9 mouse cellular contexts compared by ENCODE assay signal in the genomic region with DNA sequence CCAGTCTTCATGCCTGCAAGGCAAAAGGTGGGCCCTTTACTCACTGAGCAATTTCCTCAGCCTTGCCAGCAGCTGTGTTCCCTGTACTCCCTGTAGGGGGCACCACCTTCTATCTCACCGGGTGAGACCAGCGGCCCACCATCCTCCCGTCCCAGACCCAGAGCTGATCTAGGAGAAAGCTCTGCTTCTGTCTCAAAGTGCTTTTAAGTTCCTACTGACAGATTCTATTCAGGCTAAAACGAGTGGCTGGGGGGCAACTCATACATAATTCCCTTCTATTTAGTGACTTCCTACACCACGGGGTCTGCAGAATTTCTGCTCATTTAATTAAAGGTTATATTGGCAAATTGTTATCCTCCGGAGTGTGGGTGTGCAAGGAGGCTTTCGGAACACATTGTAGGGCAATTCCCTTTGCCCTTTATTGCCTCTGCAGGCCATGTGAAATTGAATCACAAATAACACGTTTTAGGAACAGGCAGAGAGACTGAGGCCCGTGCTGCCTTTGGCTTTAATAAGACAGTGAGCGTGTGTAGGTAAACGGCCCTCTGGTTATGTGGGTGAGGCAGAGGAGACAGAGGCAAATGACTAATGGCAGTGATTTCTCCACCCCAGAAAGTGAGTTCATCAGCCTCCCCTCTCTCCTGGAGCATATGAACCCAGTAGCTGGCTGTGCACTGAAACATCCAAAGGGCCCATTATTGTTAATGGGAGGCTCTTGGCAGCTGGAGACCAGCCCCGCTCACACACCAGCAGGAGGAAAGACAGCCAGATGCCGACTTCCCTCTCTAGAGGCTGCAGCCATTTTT. TPM values are rescaled to one million over a fixed set of nuclear protein-coding genes. Genes with fewer than 3 reads are reported as not detected.
A peak's percentile ranks its signal among the peaks of the same experiment; 100 is the strongest.
DNase-seq lines count a peak whose midpoint lies in the region; ATAC-seq and TF ChIP-seq lines count a peak whose summit lies in the region.
"Had no signal": no experiment of that assay in that cellular context is flagged by ENCODE, and none has a peak within 500 bp of the region (broad histone marks: within the 10 kb centered on the region; RNA-seq: fewer than 3 reads in every experiment).

No protein-coding gene starts in this region.

- peak; percentile 65 for ATAC-seq in forebrain, embryonic 15.5 days (replicated peaks)
- peak; percentile 71 for ATAC-seq in midbrain, embryonic 13.5 days
- no peak for ATAC-seq in activated CD4-positive, CD25-positive, alpha-beta regulatory T cell, adult 4 months

- no peak overlapping the region for H3K4me2 ChIP-seq in forebrain, embryonic 15.5 days (replicated peaks)
- no peak overlapping the region for H3K4me2 ChIP-seq in midbrain, embryonic 13.5 days (replicated peaks)
- H3K4me2 ChIP-seq: lung, embryonic 15.5 days had no signal

- TF ChIP-seq CTCF in E14TG2a.4 (conservative IDR thresholded peaks at IDR 0.05; ENCODE audit: low read length), result peak; percentile 66

- WGBS in forebrain, embryonic 15.5 days, result 41% methylated on average over 13 of the region's 13 CpGs
- 44% methylated on average over 13 of the region's 13 CpGs for WGBS in midbrain, embryonic 13.5 days

- no peaks in the 10 kb centered on the region for H3K36me3 ChIP-seq in E14TG2a.4 (ENCODE audit: insufficient read depth, low read length)
- H3K36me3 ChIP-seq in forebrain, embryonic 15.5 days, result no peaks in the 10 kb centered on the region
- no peaks in the 10 kb centered on the region for H3K36me3 ChIP-seq in midbrain, embryonic 13.5 days
- H3K36me3 ChIP-seq: lung, embryonic 15.5 days had no signal

- H3K4me1 ChIP-seq in E14TG2a.4 (replicated peaks; ENCODE audit: low read depth, low read length), result peaks cover 18% of the 10 kb centered on the region
- H3K4me1 ChIP-seq in forebrain, embryonic 15.5 days, result peaks cover 8% of the 10 kb centered on the region; the same call in 1 of the 2 replicates
- peaks cover 12% of the 10 kb centered on the region for H3K4me1 ChIP-seq in midbrain, embryonic 13.5 days (replicated peaks)
- H3K4me1 ChIP-seq: lung, embryonic 15.5 days had no signal

- no peak overlapping the region for H3K4me3 ChIP-seq in E14TG2a.4 (replicated peaks; ENCODE audit: low read length)
- no peak overlapping the region for H3K4me3 ChIP-seq in forebrain, embryonic 15.5 days
- no peak overlapping the region for H3K4me3 ChIP-seq in midbrain, embryonic 13.5 days (replicated peaks)
- H3K4me3 ChIP-seq: lung, embryonic 15.5 days had no signal

- H3K9me3 ChIP-seq in E14TG2a.4 (ENCODE audit: low read length), result no peaks in the 10 kb centered on the region
- no peaks in the 10 kb centered on the region for H3K9me3 ChIP-seq in forebrain, embryonic 15.5 days
- no peaks in the 10 kb centered on the region for H3K9me3 ChIP-seq in midbrain, embryonic 13.5 days
- H3K9me3 ChIP-seq: lung, embryonic 15.5 days had no signal

- no peaks in the 10 kb centered on the region for H3K27me3 ChIP-seq in E14TG2a.4 (ENCODE audit: insufficient read depth, low read length)
- H3K27me3 ChIP-seq in forebrain, embryonic 15.5 days, result no peaks in the 10 kb centered on the region
- H3K27me3 ChIP-seq in midbrain, embryonic 13.5 days, result no peaks in the 10 kb centered on the region
- H3K27me3 ChIP-seq: lung, embryonic 15.5 days had no signal

- no peak overlapping the region for H3K27ac ChIP-seq in forebrain, embryonic 15.5 days (replicated peaks)
- H3K27ac ChIP-seq in midbrain, embryonic 13.5 days, result peak overlapping the region; percentile 48; the same call in 1 of the 2 replicates
- H3K27ac ChIP-seq: lung, embryonic 15.5 days had no signal

- no peak overlapping the region for H3K9ac ChIP-seq in forebrain, embryonic 15.5 days (replicated peaks)
- no peak overlapping the region for H3K9ac ChIP-seq in midbrain, embryonic 13.5 days (replicated peaks)
- H3K9ac ChIP-seq: lung, embryonic 15.5 days had no signal

- peak; percentile 47 for DNase-seq in embryo, embryonic 10 days (ENCODE audit: low spot score)
- no peak for DNase-seq in embryo, embryonic 9.5 days (ENCODE audit: extremely low spot score)
- DNase-seq in heart, postnatal 4 days, result no peak
- no peak for DNase-seq in right cerebral cortex, postnatal 25 days

RNA-seq across cellular contexts. Expression of gene Gpr39, which starts 53.1 kb away (rescaled TPM):
- polyA plus RNA-seq in forebrain, embryonic 15.5 days (2015; fragmentation: Nextera tagmentation; extraction: Ambion mirVana), result not detected in 2 replicates
- not detected in 2 replicates for polyA plus RNA-seq in midbrain, embryonic 13.5 days (2015; fragmentation: Nextera tagmentation; extraction: Ambion mirVana)
- total RNA-seq in heart, postnatal 4 days (2021), result 1 to 10 TPM; 1.5 TPM
- polyA plus RNA-seq in activated CD4-positive, CD25-positive, alpha-beta regulatory T cell, adult 4 months (2017; shearing (Covaris generic)), result not detected
